Mouse (Mus musculus) midbrain, embryonic 12.5 days (tissue): ENCODE measurements around the gene Cldn22. TPM values are rescaled to one million over a fixed set of nuclear protein-coding genes. Genes with fewer than 3 reads are reported as not detected.
"Not testable (repeated sequence)": the region's sequence is repeated elsewhere in the genome, so short reads cannot be mapped to it uniquely, and the experiment has no call there.

Experiments
- ATAC-seq: fragments of 200-750 bp; cut with Nextera tagmentation; 2 replicates; pipeline ENCODE4 v1.8.0; 2017; ENCODE audit warnings: low read depth, moderate TSS enrichment, moderate library complexity; ENCODE audit not compliant: low FRiP score
- H3K27ac ChIP-seq: fragments of 300-500 bp; sonication (generic); replicated peaks from 2 replicates; pipeline ENCODE4 v1.5.1; 2016; ENCODE audit warnings: mild to moderate bottlenecking
- H3K27me3 ChIP-seq: fragments of 300-500 bp; sonication (generic); 2 replicates; pipeline ENCODE4 v1.6.1; 2016; ENCODE audit warnings: mild to moderate bottlenecking
- H3K36me3 ChIP-seq: fragments of 300-500 bp; sonication (generic); 2 replicates; pipeline ENCODE4 v1.6.1; 2016
- H3K4me1 ChIP-seq: fragments of 300-500 bp; sonication (generic); 2 replicates; pipeline ENCODE4 v1.6.1; 2016
- H3K4me2 ChIP-seq: fragments of 300-500 bp; sonication (generic); replicated peaks from 2 replicates; pipeline ENCODE4 v1.6.1; 2016; ENCODE audit warnings: mild to moderate bottlenecking, moderate library complexity
- H3K4me3 ChIP-seq: fragments of 300-500 bp; sonication (generic); 2 replicates; pipeline ENCODE4 v1.5.1; 2016; ENCODE audit warnings: mild to moderate bottlenecking
- H3K9ac ChIP-seq: fragments of 300-500 bp; sonication (generic); replicated peaks from 2 replicates; pipeline ENCODE4 v1.6.1; 2016; ENCODE audit warnings: mild to moderate bottlenecking, moderate library complexity
- H3K9me3 ChIP-seq: fragments of 300-500 bp; sonication (generic); 2 replicates; pipeline ENCODE4 v1.6.1; 2016; ENCODE audit warnings: mild to moderate bottlenecking
- WGBS: fragments of 180-500 bp; shearing (Covaris S2); methylation state at CpG from one replicate; pipeline ENCODE4 v1.1.7; 2016; 5-methylcytosine and 5-hydroxymethylcytosine counted together
- polyA plus RNA-seq: library from polyadenylated mRNA; unstranded; fragments of >200 nt; fragmentation: Nextera tagmentation; extraction: Ambion mirVana; gene quantifications from 2 replicates; pipeline ENCODE4 v1.2.1, GENCODE M21; 2016

The Cldn22 gene
- polyA plus RNA-seq, 1 experiment from 2014 or later: not detected

- Histone ChIP-seq H3K9me3 (no peaks in the 10 kb centered on the region), H3K9ac (no peak overlapping the region), H3K4me1 (0 out of 2 replicates have a peak, but pooled peaks cover 3% of the 10 kb centered on the region), H3K36me3 (no peaks in the 10 kb centered on the region), H3K27me3 (no peaks in the 10 kb centered on the region), H3K4me2 (no peak overlapping the region), H3K27ac (no peak overlapping the region), H3K4me3 (no peak overlapping the region)
- WGBS: 87% methylated on average over 14 of the region's 14 CpGs
- ATAC-seq: no peak
These were observed 14.2 kb upstream of the Cldn22 start for GRCm38 (mm10) chr8:47809970-47810665.

- 76% methylated on average over 7 of the region's 7 CpGs for WGBS
- H3K9ac ChIP-seq: no peak overlapping the region
- no peak overlapping the region for H3K27ac ChIP-seq
- no peaks in the 10 kb centered on the region for H3K27me3 ChIP-seq
- H3K36me3 ChIP-seq: no peaks in the 10 kb centered on the region
- H3K4me1 ChIP-seq: 0 out of 2 replicates have a peak, but pooled peaks cover 3% of the 10 kb centered on the region
- H3K9me3 ChIP-seq: no peaks in the 10 kb centered on the region
- no peak overlapping the region for H3K4me2 ChIP-seq
- no peak for ATAC-seq
- H3K4me3 ChIP-seq: no peak overlapping the region
These were observed 13.6 kb upstream of the Cldn22 start for GRCm38 (mm10) chr8:47810666-47811015.

GRCm38 (mm10) chr8:47811221-47811620, 13.1 kb upstream of the Cldn22 start:
- no peak overlapping the region for H3K27ac ChIP-seq
- no peak overlapping the region for H3K4me3 ChIP-seq

GRCm38 (mm10) chr8:47819034-47819433, 5.2 kb upstream of the Cldn22 start:
- ATAC-seq: no peak
- WGBS: 91% methylated on average over 8 of the region's 8 CpGs
- Histone ChIP-seq H3K36me3 (no peaks in the 10 kb centered on the region), H3K27ac (no peak overlapping the region), H3K27me3 (no peaks in the 10 kb centered on the region), H3K9ac (no peak overlapping the region), H3K4me3 (no peak overlapping the region), H3K9me3 (no peaks in the 10 kb centered on the region), H3K4me1 (peaks cover 3% of the 10 kb centered on the region; the same call in 1 of the 2 replicates), H3K4me2 (no peak overlapping the region)

More at GRCm38 (mm10) chr8:47811221-47811620, 13.1 kb upstream of the Cldn22 start:
- Histone ChIP-seq H3K4me1 (0 out of 2 replicates have a peak, but pooled peaks cover 3% of the 10 kb centered on the region), H3K9me3 (no peaks in the 10 kb centered on the region), H3K4me2 (no peak overlapping the region), H3K36me3 (no peaks in the 10 kb centered on the region), H3K9ac (no peak overlapping the region), H3K27me3 (no peaks in the 10 kb centered on the region)
- WGBS: 90% methylated on average over 12 of the region's 12 CpGs
- ATAC-seq: no peak

GRCm38 (mm10) chr8:47820914-47821772, 3.1 kb upstream of the Cldn22 start:
- Histone ChIP-seq H3K4me2 (no peak overlapping the region), H3K27me3 (no peaks in the 10 kb centered on the region), H3K9ac (no peak overlapping the region), H3K4me3 (no peak overlapping the region), H3K36me3 (no peaks in the 10 kb centered on the region), H3K4me1 (peaks cover 7% of the 10 kb centered on the region; the same call in 1 of the 2 replicates), H3K9me3 (no peaks in the 10 kb centered on the region), H3K27ac (no peak overlapping the region)
- no peak for ATAC-seq
- WGBS: 86% methylated on average over 20 of the region's 20 CpGs

- Histone ChIP-seq H3K4me3 (no peak within 1 kb of the TSS), H3K4me2 (no peak within 1 kb of the TSS), H3K27me3 (no peaks in the 10 kb centered on the region), H3K9me3 (no peaks in the 10 kb centered on the region), H3K27ac (no peak within 1 kb of the TSS), H3K9ac (no peak within 1 kb of the TSS), H3K4me1 (peaks cover 7% of the 10 kb centered on the region; the same call in 1 of the 2 replicates), H3K36me3 (no peaks in the 10 kb centered on the region)
- ATAC-seq: no peak
- WGBS: 86% methylated on average over 6 of the region's 6 CpGs
These were observed 2.4 kb upstream of the Cldn22 start, which contains the start of gene Cldn24 for GRCm38 (mm10) chr8:47821843-47822242. Gene Cldn24, plus strand, starts transcription at chr8:47822143.

- not testable (repeated sequence) for H3K36me3 ChIP-seq, H3K4me3 ChIP-seq, H3K4me2 ChIP-seq, H3K9me3 ChIP-seq, H3K4me1 ChIP-seq, H3K9ac ChIP-seq, H3K27ac ChIP-seq, ATAC-seq, H3K27me3 ChIP-seq
- 93% methylated on average over 7 of the region's 9 CpGs for WGBS
These were observed 1.7 kb upstream of the Cldn22 start for GRCm38 (mm10) chr8:47822541-47822940.

GRCm38 (mm10) chr8:47823777-47824176, 505 bp upstream of the Cldn22 start:
- H3K9ac ChIP-seq: no peak overlapping the region
- no peaks in the 10 kb centered on the region for H3K27me3 ChIP-seq
- peaks cover 7% of the 10 kb centered on the region; the same call in 1 of the 2 replicates for H3K4me1 ChIP-seq
- no peak overlapping the region for H3K4me3 ChIP-seq
- WGBS: 67% methylated on average over 10 of the region's 10 CpGs
- ATAC-seq: no peak
- no peak overlapping the region for H3K27ac ChIP-seq
- no peak overlapping the region for H3K4me2 ChIP-seq
- no peaks in the 10 kb centered on the region for H3K36me3 ChIP-seq
- H3K9me3 ChIP-seq: no peaks in the 10 kb centered on the region

- WGBS: 62% methylated on average over 5 of the region's 5 CpGs
- Histone ChIP-seq H3K27ac (no peak overlapping the region), H3K9ac (no peak overlapping the region), H3K9me3 (no peaks in the 10 kb centered on the region), H3K36me3 (no peaks in the 10 kb centered on the region), H3K27me3 (no peaks in the 10 kb centered on the region), H3K4me2 (no peak overlapping the region), H3K4me1 (peaks cover 7% of the 10 kb centered on the region; the same call in 1 of the 2 replicates), H3K4me3 (no peak overlapping the region)
- ATAC-seq: no peak
These were observed 1.3 kb downstream of the Cldn22 start for GRCm38 (mm10) chr8:47825596-47825995.

- H3K27me3 ChIP-seq: no peaks in the 10 kb centered on the region
- H3K4me2 ChIP-seq: no peak overlapping the region
- no peaks in the 10 kb centered on the region for H3K36me3 ChIP-seq
- no peak for ATAC-seq
- no peak overlapping the region for H3K9ac ChIP-seq
- H3K9me3 ChIP-seq: no peaks in the 10 kb centered on the region
- 88% methylated on average over 9 of the region's 9 CpGs for WGBS
- 0 out of 2 replicates have a peak, but pooled peaks cover 7% of the 10 kb centered on the region for H3K4me1 ChIP-seq
- H3K27ac ChIP-seq: no peak overlapping the region
- H3K4me3 ChIP-seq: no peak overlapping the region
These were observed 2.6 kb downstream of the Cldn22 start for GRCm38 (mm10) chr8:47826911-47827310.

- Histone ChIP-seq H3K4me1 (0 out of 2 replicates have a peak, but pooled peaks cover 2% of the 10 kb centered on the region), H3K9ac (no peak overlapping the region), H3K36me3 (no peaks in the 10 kb centered on the region), H3K4me2 (no peak overlapping the region), H3K27me3 (no peaks in the 10 kb centered on the region), H3K9me3 (no peaks in the 10 kb centered on the region), H3K4me3 (no peak overlapping the region), H3K27ac (no peak overlapping the region)
- 84% methylated on average over 6 of the region's 6 CpGs for WGBS
- ATAC-seq: no peak
These were observed 8.3 kb downstream of the Cldn22 start for GRCm38 (mm10) chr8:47832616-47833015.

GRCm38 (mm10) chr8:47833944-47834343, 9.7 kb downstream of the Cldn22 start:
- no peak overlapping the region for H3K27ac ChIP-seq
- 86% methylated on average over 1 of the region's 1 CpGs for WGBS
- H3K9me3 ChIP-seq: no peaks in the 10 kb centered on the region
- H3K9ac ChIP-seq: no peak overlapping the region
- 0 out of 2 replicates have a peak, but pooled peaks cover 2% of the 10 kb centered on the region for H3K4me1 ChIP-seq
- ATAC-seq: no peak
- H3K4me2 ChIP-seq: no peak overlapping the region
- H3K27me3 ChIP-seq: no peaks in the 10 kb centered on the region
- no peaks in the 10 kb centered on the region for H3K36me3 ChIP-seq
- no peak overlapping the region for H3K4me3 ChIP-seq
